Mouse (Mus musculus): ENCODE data around the gene Fpr-rs6.

The Fpr-rs6 gene

GRCm38 (mm10) chr17:20182997-20183396 lies at the start of gene Fpr-rs6:
TSS of gene Fpr-rs6 (minus strand) at chr17:20183097.
- DNase-seq: no peak

Measured in cerebellum, postnatal 14 days (tissue).